ENCODE assay signal across 16 mouse cellular contexts in the genomic region with DNA sequence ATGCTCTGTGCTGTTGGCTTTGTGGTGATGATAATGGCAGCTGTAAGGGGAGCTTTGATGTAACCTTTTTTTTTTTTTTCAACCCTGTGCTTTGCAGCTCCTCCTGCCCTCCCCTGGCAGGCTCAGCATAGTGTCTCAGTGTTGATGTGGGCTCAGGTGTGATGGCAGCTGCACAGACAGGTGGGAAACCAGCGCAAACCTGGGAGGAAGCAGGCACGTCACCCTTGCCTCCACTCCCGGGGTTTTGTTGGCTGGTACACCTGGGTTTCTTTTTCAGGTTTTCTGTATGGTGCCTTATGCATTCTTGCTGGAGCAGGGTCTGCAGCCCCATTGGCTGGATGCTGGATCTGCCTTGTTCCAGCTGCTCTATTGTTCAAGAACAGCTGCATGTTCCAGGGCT. TPM values are rescaled to one million over a fixed set of nuclear protein-coding genes. Genes with fewer than 3 reads are reported as not detected.
"Had no signal": no experiment of that assay in that cellular context is flagged by ENCODE, and none has a peak within 500 bp of the region (broad histone marks: within the 10 kb centered on the region; RNA-seq: fewer than 3 reads in every experiment).

No protein-coding gene starts in this region.

- H3K9ac ChIP-seq: limb, embryonic 12.5 days; liver, embryonic 13.5 days; liver, postnatal 0 days; lung, embryonic 15.5 days; midbrain, embryonic 13.5 days; neural tube, embryonic 12.5 days had no signal

- DNase-seq: kidney, adult 8-10 months; kidney, postnatal 4 days; liver; liver, embryonic 13.5 days; liver, postnatal 0 days; lung, postnatal 14 days; right cerebral cortex, postnatal 4 days; spleen, adult 18-20 months had no signal

- H3K4me2 ChIP-seq: limb, embryonic 12.5 days; liver, embryonic 13.5 days; lung, embryonic 15.5 days; midbrain, embryonic 13.5 days; neural tube, embryonic 12.5 days had no signal

- H3K27ac ChIP-seq: kidney, postnatal 0 days; layer of hippocampus, adult 2 months; limb, embryonic 12.5 days; liver, embryonic 13.5 days; lung, embryonic 15.5 days; midbrain, embryonic 13.5 days; neural tube, embryonic 12.5 days had no signal

- H3K27me3 ChIP-seq: limb, embryonic 12.5 days; liver, embryonic 13.5 days; lung, embryonic 15.5 days; midbrain, embryonic 13.5 days; neural tube, embryonic 12.5 days had no signal

- H3K4me1 ChIP-seq: neural tube, embryonic 12.5 days had no signal

- H3K9me3 ChIP-seq: limb, embryonic 12.5 days; liver, embryonic 13.5 days; lung, embryonic 15.5 days; midbrain, embryonic 13.5 days; neural tube, embryonic 12.5 days had no signal

- H3K36me3 ChIP-seq: limb, embryonic 12.5 days; liver, embryonic 13.5 days; lung, embryonic 15.5 days; midbrain, embryonic 13.5 days; neural tube, embryonic 12.5 days had no signal

- ATAC-seq: intestine, postnatal 0 days; liver, postnatal 0 days; midbrain, embryonic 13.5 days had no signal

- H3K4me3 ChIP-seq: layer of hippocampus, adult 2 months; limb, embryonic 12.5 days; liver, embryonic 13.5 days; lung, embryonic 15.5 days; midbrain, embryonic 13.5 days; neural tube, embryonic 12.5 days had no signal

RNA-seq across cellular contexts. Expression of a gene that starts 29.7 kb away (rescaled TPM):
- total RNA-seq: megakaryocyte-erythroid progenitor cell, adult 5-6 weeks had no signal
- polyA plus RNA-seq: liver, embryonic 13.5 days; liver, postnatal 0 days had no signal
